Mouse (Mus musculus) 416B (cell line): ENCODE data around the gene Spaar.
A peak's percentile ranks its signal among the peaks of the same experiment; 100 is the strongest.

Experiments
- DNase-seq: peaks from one replicate; pipeline ENCODE4 v3.0.0; 2011; ENCODE audit warnings: low read depth

The Spaar gene

GRCm38 (mm10) chr4:43729794-43730550, at the start of gene Spaar:
TSS of gene Spaar (plus strand) at chr4:43730034.
- no peak for DNase-seq

- no peak for DNase-seq
Measured at GRCm38 (mm10) chr4:43690021-43690420, 39.8 kb upstream of the Spaar start.

- no peak for DNase-seq
Measured at GRCm38 (mm10) chr4:43691026-43691425, 38.8 kb upstream of the Spaar start.

GRCm38 (mm10) chr4:43693806-43694241, 36.0 kb upstream of the Spaar start:
- peak; percentile 96 for DNase-seq

DNA sequence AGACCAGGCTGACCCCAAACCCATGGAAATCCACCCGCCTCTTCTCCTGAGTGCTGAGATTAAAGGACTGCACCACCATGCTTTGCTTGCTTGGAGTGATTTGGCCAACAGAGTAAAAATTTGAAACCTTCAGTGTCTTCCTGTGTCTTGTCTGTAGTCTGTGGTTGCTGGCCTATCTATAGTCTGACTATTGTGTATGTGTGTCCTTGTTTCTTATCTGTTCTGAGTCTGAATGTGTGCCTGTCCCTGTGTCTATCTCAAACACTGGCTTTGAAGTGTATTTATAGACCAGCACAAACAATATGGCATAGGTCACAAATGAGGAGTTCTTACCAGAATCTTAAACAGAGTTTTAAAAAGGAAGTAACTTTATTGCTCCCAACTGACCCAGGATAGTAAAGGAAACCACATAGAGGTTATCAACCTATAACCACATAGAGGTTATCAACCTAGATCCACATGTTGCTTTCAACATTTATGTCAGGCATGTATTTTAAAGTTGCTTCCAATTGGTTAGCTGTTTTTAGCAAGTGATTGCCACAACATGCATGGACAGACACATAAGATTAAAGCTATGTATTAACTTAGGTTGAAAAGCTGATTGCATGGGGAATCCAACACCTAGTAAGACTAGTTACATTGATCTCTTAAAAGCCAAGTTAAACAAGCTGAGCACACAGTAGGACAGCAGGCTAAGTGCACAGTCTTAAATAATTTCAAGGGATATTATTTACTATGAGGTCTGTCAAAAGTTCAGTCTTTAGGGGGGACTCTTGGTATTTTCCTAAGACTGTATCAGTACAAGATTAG, 35.2 kb upstream of the Spaar start:
- DNase-seq, result peak; percentile 84

DNA sequence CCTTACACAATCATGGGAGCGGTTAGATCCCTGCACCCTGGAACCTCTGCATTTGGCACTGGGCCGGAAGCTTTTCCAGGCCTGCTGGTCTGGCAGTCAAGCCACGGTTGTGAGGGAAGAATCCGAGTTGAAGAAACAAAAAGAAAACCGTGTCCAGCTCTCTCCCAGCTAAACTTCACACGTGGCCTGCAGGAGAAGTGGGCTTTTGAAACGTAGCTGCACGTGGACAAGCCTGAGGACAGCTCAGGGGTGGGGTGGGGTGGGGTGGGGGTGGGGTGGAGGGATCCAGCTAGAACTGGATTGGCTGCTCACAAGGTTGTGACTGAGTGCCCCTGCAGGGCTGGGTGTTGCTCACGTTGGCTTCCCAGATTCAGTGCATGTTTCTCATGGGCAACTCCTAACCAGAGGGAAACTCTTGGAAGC, 34.6 kb upstream of the Spaar start:
- DNase-seq, result no peak

GRCm38 (mm10) chr4:43696561-43696960, 33.3 kb upstream of the Spaar start:
- DNase-seq, result no peak

DNA sequence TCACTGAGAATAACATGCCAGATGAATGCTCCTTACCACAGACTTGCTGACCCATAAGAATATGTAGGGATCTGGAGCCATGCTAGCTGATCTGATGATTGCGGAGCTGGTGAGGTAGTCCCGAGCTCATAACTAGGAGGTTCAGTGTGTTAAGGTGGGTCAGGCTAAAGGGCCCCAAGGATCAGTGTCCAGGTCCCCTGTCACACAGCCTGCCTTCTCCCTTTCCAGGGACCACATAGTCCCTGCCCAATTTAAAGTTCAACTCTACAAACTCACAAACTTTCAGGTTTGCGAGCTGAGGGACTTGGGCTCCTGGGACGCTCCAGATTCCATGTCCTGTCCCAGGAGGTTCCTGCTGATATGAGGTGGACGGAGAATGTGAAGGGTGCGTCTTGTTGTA, 29.1 kb upstream of the Spaar start, which contains the start of gene Olfr70:
Olfr70 (minus strand) TSS at position 101 of the 400 bp plus-strand sequence.
- DNase-seq, result no peak

DNA sequence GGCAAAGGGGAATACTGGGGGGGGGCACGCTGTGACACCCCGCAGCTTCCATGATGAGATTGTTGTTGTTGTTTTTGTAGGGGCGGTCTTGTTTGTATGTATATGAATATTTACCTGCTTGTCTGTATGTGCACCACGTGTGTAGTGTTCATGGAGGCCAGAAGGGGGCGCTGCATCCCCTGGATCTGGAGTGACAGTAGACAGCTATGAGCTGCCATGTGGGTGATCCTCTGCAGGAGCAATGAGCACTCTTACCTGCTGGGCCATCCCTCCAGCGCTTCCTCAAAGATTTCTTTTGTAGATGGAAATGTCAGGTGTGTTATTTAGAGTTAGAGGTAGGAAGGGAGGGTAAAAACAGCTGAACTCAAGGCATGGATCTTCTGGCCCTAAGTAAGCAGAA, 26.4 kb upstream of the Spaar start:
- no peak for DNase-seq

DNA sequence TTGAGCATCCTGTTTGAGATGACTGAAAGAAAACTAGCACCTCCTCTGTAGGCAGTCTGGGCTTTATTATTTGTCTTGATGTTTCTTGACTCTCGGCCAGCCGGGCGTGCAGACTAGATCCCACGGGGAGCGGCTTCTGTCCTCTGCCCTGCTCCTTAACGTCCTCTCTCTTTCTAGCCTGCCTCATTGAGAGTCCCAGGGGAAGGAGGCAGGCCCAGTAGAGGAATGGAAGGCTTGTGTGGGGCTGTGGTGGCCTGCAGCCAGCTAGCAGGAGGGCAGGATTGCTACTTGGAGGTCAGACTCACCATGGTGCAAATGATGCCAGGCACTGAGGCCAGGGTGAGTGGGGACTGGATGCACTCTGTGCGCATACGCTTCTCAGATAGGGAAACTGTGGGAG, 26.0 kb upstream of the Spaar start:
- DNase-seq, result no peak

DNA sequence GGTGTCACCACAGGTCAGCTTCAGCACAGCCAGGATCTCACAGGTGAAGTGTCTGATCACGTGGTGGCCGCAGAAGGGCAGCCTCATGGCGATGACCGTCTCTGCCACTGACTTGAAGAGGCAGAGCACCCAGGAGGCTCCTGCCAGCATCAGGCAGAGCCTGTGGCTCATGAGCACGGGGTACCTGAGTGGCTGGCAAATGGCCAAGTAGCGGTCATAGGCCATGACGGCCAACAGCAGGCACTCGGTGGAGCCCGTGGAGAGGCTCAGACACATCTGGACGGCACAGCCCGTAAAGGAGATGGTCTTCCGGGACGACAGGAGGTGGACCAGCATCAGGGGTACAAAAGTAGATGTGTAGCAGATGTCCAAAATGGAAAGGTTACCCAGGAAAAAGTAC, 23.8 kb upstream of the Spaar start:
- no peak for DNase-seq

GRCm38 (mm10) chr4:43709869-43710268, 20.0 kb upstream of the Spaar start, which contains the start of gene Olfr71:
TSS of gene Olfr71 (minus strand) at chr4:43710255.
- DNase-seq, result peak; percentile 13

DNA sequence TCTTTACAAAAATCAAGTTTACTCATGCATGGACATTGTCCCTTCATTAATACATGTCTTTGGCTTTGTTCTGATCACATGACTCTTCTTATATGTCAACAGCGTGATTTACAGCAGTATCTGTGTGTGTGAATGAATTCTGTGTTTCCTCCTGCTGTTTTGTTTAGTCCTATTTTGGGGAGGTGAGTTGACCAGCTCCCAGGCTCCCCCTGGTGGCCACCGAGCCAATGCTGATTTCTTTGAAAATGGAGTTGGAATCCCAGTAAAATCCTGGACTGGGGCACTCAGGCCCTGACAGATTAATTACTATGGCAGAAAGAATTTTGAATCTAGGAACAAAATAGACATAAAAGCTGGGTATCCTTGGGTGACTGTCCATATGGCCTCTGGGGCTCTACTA, 18.0 kb upstream of the Spaar start:
- peak; percentile 69 for DNase-seq

DNA sequence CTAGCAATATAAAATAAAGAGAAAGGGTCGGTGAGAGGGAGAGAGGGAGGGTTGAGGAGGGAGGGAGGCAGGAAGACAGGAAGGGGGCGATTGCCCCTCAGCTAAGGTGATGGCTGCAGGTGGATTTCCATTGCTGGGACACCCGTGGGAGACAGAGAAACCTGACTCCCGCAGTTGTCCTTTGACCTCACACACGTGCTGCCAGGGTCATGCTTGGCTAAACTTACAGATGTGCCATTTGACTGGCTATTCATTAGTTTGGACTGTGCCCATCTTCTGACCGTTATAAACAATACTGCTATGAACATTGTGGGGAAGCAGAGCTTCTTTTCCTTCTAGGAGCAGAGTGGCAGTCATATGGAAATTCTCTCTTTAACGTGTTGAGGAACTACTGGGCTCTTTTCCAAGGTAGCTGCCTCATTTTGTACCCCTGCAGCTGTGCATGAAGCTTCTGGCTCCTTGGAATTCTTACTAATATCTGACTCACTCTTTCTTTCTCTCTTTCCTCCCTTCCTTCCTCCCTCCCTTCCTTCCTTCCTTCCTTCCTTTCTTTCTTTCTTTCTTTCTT, 16.1 kb upstream of the Spaar start:
- no peak for DNase-seq

DNA sequence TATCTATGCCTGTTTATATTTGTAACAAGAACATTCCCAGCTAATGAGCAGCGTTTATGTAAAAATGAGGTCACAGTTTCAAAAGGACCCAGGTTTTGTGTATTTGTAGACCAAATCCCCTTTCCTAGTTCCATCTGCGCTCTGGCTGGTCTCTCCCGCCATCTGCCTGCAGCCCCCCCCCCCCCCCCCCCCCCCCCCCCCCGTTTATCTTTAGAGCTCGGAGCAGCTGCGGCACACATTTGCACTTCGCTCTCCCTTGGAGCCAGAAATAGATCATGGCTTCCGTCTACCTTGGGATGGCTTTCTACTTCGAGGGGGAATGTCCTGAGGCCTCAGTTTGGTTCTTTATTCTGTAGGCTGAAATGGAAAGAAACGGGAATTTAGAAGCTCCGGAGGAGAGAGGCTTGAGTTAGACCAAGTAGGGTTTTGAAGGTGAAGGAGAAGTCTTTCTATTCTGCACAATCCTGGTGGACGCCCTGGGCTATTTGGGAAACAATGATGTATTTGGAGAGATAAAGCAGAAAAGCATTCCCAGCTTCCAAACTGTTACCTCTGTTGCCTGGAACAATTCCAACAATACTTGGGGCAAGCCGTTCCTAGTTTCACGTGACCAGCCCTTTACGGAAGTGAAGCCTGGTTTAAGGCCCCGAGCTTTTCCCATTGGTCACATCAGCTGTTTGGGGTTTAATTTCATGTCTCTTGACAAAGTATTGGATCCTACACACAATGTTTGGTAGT, 9.2 kb upstream of the Spaar start:
- no peak for DNase-seq

GRCm38 (mm10) chr4:43722191-43722590, 7.6 kb upstream of the Spaar start:
- DNase-seq, result no peak

GRCm38 (mm10) chr4:43724764-43725163, 5.1 kb upstream of the Spaar start:
- peak; percentile 58 for DNase-seq

GRCm38 (mm10) chr4:43726228-43726993, 3.4 kb upstream of the Spaar start:
- DNase-seq, result peak; percentile 18

DNA sequence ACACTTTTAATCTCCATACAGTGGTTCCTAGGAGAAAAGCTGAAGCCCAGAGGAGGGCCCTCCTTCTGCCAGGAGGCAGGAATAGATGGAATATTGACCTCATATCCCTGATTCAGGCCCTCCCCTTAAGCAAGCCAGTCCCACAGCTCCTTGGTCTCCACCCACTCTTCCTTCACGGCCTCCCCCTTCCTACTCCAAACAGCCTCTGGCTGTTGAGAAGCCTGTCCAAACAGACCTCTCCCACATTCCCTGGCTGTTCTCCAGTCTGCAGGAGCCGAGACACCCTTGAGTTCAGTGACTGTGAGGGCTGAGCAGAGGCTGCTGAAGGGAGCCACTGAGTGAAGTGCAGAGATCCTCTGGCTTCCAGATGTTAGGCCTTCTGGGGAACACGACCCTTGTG, 2.8 kb upstream of the Spaar start, which contains the start of gene Hrct1:
Hrct1 (plus strand) TSS at position 194 of the 400 bp plus-strand sequence.
- no peak for DNase-seq

DNA sequence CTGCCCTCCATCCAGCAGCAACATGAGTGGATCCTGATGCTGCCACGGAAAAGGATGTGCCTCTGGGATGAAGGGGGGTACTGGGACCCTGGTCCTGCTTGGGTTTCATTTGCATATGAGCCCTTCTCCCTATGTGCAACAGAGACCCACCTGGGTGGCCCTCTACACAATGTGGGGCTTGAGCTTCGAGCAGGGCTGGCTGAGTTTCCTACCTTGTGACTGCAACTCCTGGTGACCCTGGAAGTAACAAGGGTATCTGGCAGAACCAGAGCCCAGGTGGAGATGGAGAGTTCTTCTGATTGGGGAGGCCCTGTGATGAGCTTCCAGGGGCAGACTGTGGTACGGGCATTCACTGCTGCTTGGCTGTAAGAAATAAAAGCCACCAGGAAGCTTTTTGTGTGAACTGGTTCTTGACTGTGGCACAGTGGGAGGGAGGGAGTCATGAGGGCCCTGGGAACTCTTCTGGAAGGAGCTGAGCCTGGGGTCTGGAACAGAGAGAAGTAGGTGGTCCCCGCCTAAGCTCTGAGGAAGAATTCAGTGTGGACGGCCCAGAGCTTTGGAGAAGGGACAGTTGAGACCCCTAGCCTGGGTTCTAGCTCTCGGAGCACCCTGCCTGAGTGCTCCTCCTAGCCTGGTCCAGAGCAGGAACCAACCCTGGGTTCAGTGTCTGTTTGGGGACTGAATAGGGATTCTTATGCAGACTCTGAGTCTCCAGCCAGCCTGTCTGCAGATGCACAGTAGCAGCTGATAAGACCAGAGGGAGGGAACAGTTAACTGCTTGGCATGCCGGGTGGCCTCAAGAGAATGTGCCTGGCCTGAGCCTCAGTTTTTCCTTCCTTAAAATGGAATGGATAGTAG, 1.9 kb upstream of the Spaar start:
- no peak for DNase-seq
